Mouse (Mus musculus): ENCODE data around the gene Fam49a. TPM values are rescaled to one million over a fixed set of nuclear protein-coding genes. Genes with fewer than 3 reads are reported as not detected.

Fam49a gene
- total RNA-seq, 1 experiment = 10.1 TPM

- TF ChIP-seq HCFC1 (IDR thresholded peaks at IDR 0.05; ENCODE audit: borderline replicate concordance, insufficient read depth, low read length) = no peak
- no peak overlapping the region for H3K27ac ChIP-seq (ENCODE audit: insufficient read depth, low read depth, low read length, poor library complexity, severe bottlenecking)
- H3K4me3 ChIP-seq (ENCODE audit: insufficient read depth in 1 of 2, low read depth in 1 of 2, low read length in 2 of 2, poor library complexity in 1 of 2, severe bottlenecking in 1 of 2) = no peak overlapping the region
- no peaks in the 10 kb centered on the region for H3K9me3 ChIP-seq (ENCODE audit: control insufficient read depth, insufficient read depth, low read depth, low read length)
- DNase-seq (ENCODE audit: low read depth, low spot score) = peak; percentile 78
- peaks cover 10 to 22% of the 10 kb centered on the region in 2 experiments for H3K4me1 ChIP-seq (ENCODE audit: control insufficient read depth in 2 of 2, insufficient read depth in 2 of 2, low read length in 2 of 2, poor library complexity in 1 of 2)
- H3K9ac ChIP-seq (ENCODE audit: insufficient read depth, low read depth, low read length, poor library complexity, severe bottlenecking) = no peak overlapping the region
- in situ Hi-C loops (cut with MboI; ENCODE audit: low sequenced_read_pairs in 2 of 2, unreplicated experiment in 2 of 2) = no loop called here
- H3K36me3 ChIP-seq (ENCODE audit: control insufficient read depth, insufficient read depth, low read length, poor library complexity, severe bottlenecking) = peaks cover 3% of the 10 kb centered on the region; the same call in 1 of the 2 replicates
These were observed 16.5 kb downstream of the Fam49a start for GRCm38 (mm10) chr12:12278464-12278872.

- DNase-seq (ENCODE audit: low read depth, low spot score) = no peak
- no peaks in the 10 kb centered on the region for H3K36me3 ChIP-seq (ENCODE audit: control insufficient read depth, insufficient read depth, low read length, poor library complexity, severe bottlenecking)
- no peak overlapping the region for H3K27ac ChIP-seq (ENCODE audit: insufficient read depth, low read depth, low read length, poor library complexity, severe bottlenecking)
- H3K4me1 ChIP-seq (ENCODE audit: control insufficient read depth in 2 of 2, insufficient read depth in 2 of 2, low read length in 2 of 2, poor library complexity in 1 of 2) = peaks cover 0 to 10% of the 10 kb centered on the region in 2 experiments; a peak in 3 of 4 replicates
- H3K9ac ChIP-seq (ENCODE audit: insufficient read depth, low read depth, low read length, poor library complexity, severe bottlenecking) = no peak overlapping the region
- in situ Hi-C loops (cut with MboI; ENCODE audit: low sequenced_read_pairs in 2 of 2, unreplicated experiment in 2 of 2) = no loop called here
- H3K9me3 ChIP-seq (ENCODE audit: control insufficient read depth, insufficient read depth, low read depth, low read length) = no peaks in the 10 kb centered on the region
- no peak overlapping the region for H3K4me3 ChIP-seq (ENCODE audit: insufficient read depth in 1 of 2, low read depth in 1 of 2, low read length in 2 of 2, poor library complexity in 1 of 2, severe bottlenecking in 1 of 2)
- TF ChIP-seq CHD2 (IDR thresholded peaks at IDR 0.05; ENCODE audit: low read depth, low read length) = no peak
- no peak for TF ChIP-seq HCFC1 (IDR thresholded peaks at IDR 0.05; ENCODE audit: borderline replicate concordance, insufficient read depth, low read length)
- no peak for TF ChIP-seq ZC3H11A (IDR thresholded peaks at IDR 0.05; ENCODE audit: borderline replicate concordance, low read depth, low read length)
- no peak for TF ChIP-seq MAFK (IDR thresholded peaks at IDR 0.05; ENCODE audit: insufficient read depth, low read depth, low read length)
- no peak for TF ChIP-seq ZNF384 (IDR thresholded peaks at IDR 0.05; ENCODE audit: low read depth, low read length)
These were observed 21.9 kb downstream of the Fam49a start for GRCm38 (mm10) chr12:12283702-12284288.

- peaks cover 0 to 9% of the 10 kb centered on the region in 2 experiments; a peak in 3 of 4 replicates for H3K4me1 ChIP-seq (ENCODE audit: control insufficient read depth in 2 of 2, insufficient read depth in 2 of 2, low read length in 2 of 2, poor library complexity in 1 of 2)
- H3K9me3 ChIP-seq (ENCODE audit: control insufficient read depth, insufficient read depth, low read depth, low read length) = no peaks in the 10 kb centered on the region
- in situ Hi-C loops (cut with MboI; ENCODE audit: low sequenced_read_pairs in 2 of 2, unreplicated experiment in 2 of 2) = no loop called here
- TF ChIP-seq MAFK (IDR thresholded peaks at IDR 0.05; ENCODE audit: insufficient read depth, low read depth, low read length) = no peak
- TF ChIP-seq ZNF384 (IDR thresholded peaks at IDR 0.05; ENCODE audit: low read depth, low read length) = no peak
- TF ChIP-seq ZC3H11A (IDR thresholded peaks at IDR 0.05; ENCODE audit: borderline replicate concordance, low read depth, low read length) = no peak
- no peak for TF ChIP-seq HCFC1 (IDR thresholded peaks at IDR 0.05; ENCODE audit: borderline replicate concordance, insufficient read depth, low read length)
- TF ChIP-seq CHD2 (IDR thresholded peaks at IDR 0.05; ENCODE audit: low read depth, low read length) = no peak
- H3K36me3 ChIP-seq (ENCODE audit: control insufficient read depth, insufficient read depth, low read length, poor library complexity, severe bottlenecking) = no peaks in the 10 kb centered on the region
- DNase-seq (ENCODE audit: low read depth, low spot score) = no peak
- no peak overlapping the region for H3K4me3 ChIP-seq (ENCODE audit: insufficient read depth in 1 of 2, low read depth in 1 of 2, low read length in 2 of 2, poor library complexity in 1 of 2, severe bottlenecking in 1 of 2)
- no peak overlapping the region for H3K27ac ChIP-seq (ENCODE audit: insufficient read depth, low read depth, low read length, poor library complexity, severe bottlenecking)
- H3K9ac ChIP-seq (ENCODE audit: insufficient read depth, low read depth, low read length, poor library complexity, severe bottlenecking) = no peak overlapping the region
These were observed 22.6 kb downstream of the Fam49a start for GRCm38 (mm10) chr12:12284521-12284920.

GRCm38 (mm10) chr12:12287131-12287786 lies 25.3 kb downstream of the Fam49a start:
- no peak overlapping the region for H3K9ac ChIP-seq (ENCODE audit: insufficient read depth, low read depth, low read length, poor library complexity, severe bottlenecking)
- TF ChIP-seq HCFC1 (IDR thresholded peaks at IDR 0.05; ENCODE audit: borderline replicate concordance, insufficient read depth, low read length) (no peak), CHD2 (IDR thresholded peaks at IDR 0.05; ENCODE audit: low read depth, low read length) (no peak), ZNF384 (IDR thresholded peaks at IDR 0.05; ENCODE audit: low read depth, low read length) (no peak), ZC3H11A (IDR thresholded peaks at IDR 0.05; ENCODE audit: borderline replicate concordance, low read depth, low read length) (no peak), MAFK (IDR thresholded peaks at IDR 0.05; ENCODE audit: insufficient read depth, low read depth, low read length) (no peak)
- peaks cover 2 to 18% of the 10 kb centered on the region in 2 experiments; a peak in 3 of 4 replicates for H3K4me1 ChIP-seq (ENCODE audit: control insufficient read depth in 2 of 2, insufficient read depth in 2 of 2, low read length in 2 of 2, poor library complexity in 1 of 2)
- no peak for DNase-seq (ENCODE audit: low read depth, low spot score)
- H3K36me3 ChIP-seq (ENCODE audit: control insufficient read depth, insufficient read depth, low read length, poor library complexity, severe bottlenecking) = no peaks in the 10 kb centered on the region
- in situ Hi-C loops (cut with MboI; ENCODE audit: low sequenced_read_pairs in 2 of 2, unreplicated experiment in 2 of 2) = no loop called here
- no peak overlapping the region for H3K27ac ChIP-seq (ENCODE audit: insufficient read depth, low read depth, low read length, poor library complexity, severe bottlenecking)
- H3K4me3 ChIP-seq (ENCODE audit: insufficient read depth in 1 of 2, low read depth in 1 of 2, low read length in 2 of 2, poor library complexity in 1 of 2, severe bottlenecking in 1 of 2) = no peak overlapping the region
- H3K9me3 ChIP-seq (ENCODE audit: control insufficient read depth, insufficient read depth, low read depth, low read length) = no peaks in the 10 kb centered on the region
